Mouse (Mus musculus): ENCODE data around the gene Thpo.
A peak's percentile ranks its signal among the peaks of the same experiment; 100 is the strongest.

GRCm38 (mm10) chr16:20724338-20724748 is 10.0 kb downstream of the Thpo start:
- TF ChIP-seq EP300 (optimal IDR thresholded peaks at IDR 0.05): no peak
- TF ChIP-seq CTCF (IDR thresholded peaks at IDR 0.05; ENCODE audit: low read depth): peak; percentile 92
